Mouse (Mus musculus) adipocyte (in vitro differentiated cells): ENCODE measurements around the gene Tbl3.

Source experiments
- DNase-seq: peaks from one replicate; pipeline ENCODE4 v3.0.0-alpha.2; 2016; ENCODE audit warnings: low spot score

Tbl3 gene

GRCm38 (mm10) chr17:24706982-24707800 lies at the start of gene Tbl3:
Gene Tbl3 (minus strand): TSS chr17:24707660.
- peak; percentile 96 for DNase-seq

GRCm38 (mm10) chr17:24752415-24753394 lies 45.2 kb upstream of the Tbl3 start, which contains the start of gene Hs3st6:
Gene Hs3st6 (plus strand): TSS chr17:24752988.
- no peak for DNase-seq

- no peak for DNase-seq
Measured at GRCm38 (mm10) chr17:24751528-24751927, 44.1 kb upstream of the Tbl3 start.

- no peak for DNase-seq
Measured at GRCm38 (mm10) chr17:24746986-24747385, 39.5 kb upstream of the Tbl3 start.

GRCm38 (mm10) chr17:24745526-24746497 lies 38.4 kb upstream of the Tbl3 start:
- DNase-seq: peak; percentile 95

- DNase-seq: peak; percentile 41
Measured at GRCm38 (mm10) chr17:24744381-24744780, 36.9 kb upstream of the Tbl3 start.

GRCm38 (mm10) chr17:24743896-24744295 lies 36.4 kb upstream of the Tbl3 start:
- peak; percentile 62 for DNase-seq

- DNase-seq: peak; percentile 84
Measured at GRCm38 (mm10) chr17:24742307-24742706, 34.8 kb upstream of the Tbl3 start.

DNA sequence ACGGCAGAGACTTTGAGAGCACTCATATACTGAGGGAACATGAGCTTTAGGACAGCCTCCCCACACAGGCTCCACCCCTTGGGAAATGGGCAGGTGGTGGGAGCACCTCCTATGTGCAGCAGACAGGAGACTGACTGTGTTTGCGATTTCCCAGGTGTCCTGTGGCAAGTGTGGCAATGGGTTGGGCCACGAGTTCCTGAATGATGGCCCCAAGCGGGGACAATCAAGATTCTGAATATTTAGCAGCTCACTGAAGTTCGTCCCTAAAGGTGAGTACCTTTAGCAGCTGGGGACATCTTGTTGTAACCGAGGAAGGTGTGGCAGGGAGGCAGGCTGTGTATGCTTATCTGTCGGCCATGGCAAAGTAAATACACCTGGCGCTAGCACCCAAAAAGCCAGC lies 32.5 kb upstream of the Tbl3 start:
- DNase-seq: no peak

- DNase-seq: no peak
Measured at GRCm38 (mm10) chr17:24738238-24738637, 30.8 kb upstream of the Tbl3 start.

DNA sequence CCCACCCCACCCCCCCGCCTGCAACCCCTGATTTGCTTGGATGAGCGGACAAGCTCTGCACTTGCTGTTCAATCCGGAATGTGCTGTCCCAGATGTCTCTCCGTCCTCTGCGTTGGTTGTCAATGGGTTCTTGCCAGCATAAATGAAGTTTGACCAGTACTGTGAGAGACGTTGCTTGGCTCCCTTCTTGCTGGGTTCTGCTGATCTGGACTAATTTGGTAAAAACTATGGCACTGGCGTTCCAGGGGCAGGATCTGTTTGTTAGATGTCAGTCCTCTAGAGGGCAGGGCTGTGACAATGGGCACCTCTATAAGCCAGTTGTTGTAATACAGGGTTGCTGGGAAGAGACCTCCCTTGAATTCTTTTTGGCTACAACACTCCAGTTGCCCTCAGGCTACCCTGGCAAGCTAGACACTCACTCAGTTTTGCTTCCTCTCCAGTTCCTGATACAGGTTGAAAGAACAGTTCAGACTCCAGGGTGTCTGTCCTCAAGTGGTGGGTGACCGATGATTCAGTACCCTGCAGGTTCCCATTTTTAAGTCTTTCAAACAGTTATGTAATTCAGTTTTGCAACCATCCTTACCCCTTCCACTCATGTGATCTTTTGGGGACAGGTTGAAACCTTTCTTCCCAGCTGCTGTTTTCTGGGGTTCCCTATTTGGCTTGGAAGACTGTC lies 29.8 kb upstream of the Tbl3 start:
- peak; percentile 36 for DNase-seq

GRCm38 (mm10) chr17:24736330-24737051 lies 29.0 kb upstream of the Tbl3 start, which contains the start of gene Msrb1:
Gene Msrb1 (plus strand): TSS chr17:24736642.
- DNase-seq: peak; percentile 100

GRCm38 (mm10) chr17:24735446-24735845 lies 28.0 kb upstream of the Tbl3 start:
- DNase-seq: no peak

GRCm38 (mm10) chr17:24734513-24734912 lies 27.1 kb upstream of the Tbl3 start:
- no peak for DNase-seq

DNA sequence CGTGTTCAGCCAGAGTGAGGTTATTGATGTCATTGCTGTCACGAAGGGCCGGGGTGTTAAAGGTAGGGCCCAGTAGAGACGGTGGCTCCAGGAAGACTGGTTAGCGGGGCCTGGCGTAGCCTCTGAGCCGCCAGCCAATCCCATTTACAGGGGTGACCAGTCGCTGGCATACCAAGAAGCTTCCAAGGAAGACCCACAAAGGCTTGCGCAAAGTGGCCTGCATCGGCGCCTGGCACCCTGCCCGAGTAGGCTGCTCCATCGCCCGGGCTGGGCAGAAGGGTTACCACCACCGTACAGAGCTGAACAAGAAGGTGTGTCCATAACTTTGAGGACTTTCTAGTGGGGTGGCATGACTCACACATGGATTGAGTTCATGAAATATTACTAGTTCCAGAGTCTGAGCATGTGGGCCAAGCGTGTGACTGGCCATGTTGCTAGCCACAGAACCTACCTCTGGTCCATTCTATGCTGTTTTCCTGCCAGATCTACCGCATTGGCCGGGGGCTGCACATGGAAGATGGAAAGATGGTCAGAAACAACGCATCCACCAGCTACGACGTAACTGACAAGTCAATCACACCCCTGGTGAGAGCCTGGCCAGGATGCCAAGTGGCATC lies 26.1 kb upstream of the Tbl3 start:
- no peak for DNase-seq

DNA sequence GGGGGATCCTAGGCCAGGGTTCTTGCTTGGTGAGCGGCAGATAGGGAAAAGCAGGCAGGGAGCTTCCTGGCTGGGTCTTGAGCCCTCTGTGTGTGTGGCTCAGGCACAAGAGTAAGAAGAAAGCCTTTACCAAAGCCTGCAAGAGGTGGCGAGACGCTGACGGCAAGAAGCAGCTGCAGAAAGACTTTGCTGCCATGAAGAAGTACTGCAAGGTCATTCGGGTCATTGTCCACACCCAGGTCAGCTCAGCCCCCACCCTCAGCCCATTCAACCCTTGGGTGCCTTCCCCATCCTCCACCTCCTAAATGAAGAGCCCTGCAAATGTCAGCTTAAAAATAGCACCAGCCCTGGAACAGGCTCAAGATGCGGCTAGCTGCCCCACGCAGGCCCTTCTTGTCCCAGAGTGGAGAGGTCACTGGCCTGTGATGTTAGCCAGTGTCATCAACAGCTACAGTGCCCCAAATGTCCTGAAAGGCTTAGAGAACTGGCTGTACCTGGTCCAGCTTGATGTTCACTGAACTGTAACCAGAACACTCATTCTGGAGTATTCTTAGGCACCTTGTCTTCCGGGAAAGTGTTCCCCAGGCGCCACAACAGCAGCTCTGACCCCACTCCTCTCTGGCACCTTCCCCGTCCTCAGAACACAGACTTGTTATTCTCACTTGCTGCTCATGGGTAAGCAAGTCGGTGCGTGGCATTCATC lies 24.9 kb upstream of the Tbl3 start:
- DNase-seq: no peak

- DNase-seq: no peak
Measured at GRCm38 (mm10) chr17:24730787-24731186, 23.3 kb upstream of the Tbl3 start.

DNA sequence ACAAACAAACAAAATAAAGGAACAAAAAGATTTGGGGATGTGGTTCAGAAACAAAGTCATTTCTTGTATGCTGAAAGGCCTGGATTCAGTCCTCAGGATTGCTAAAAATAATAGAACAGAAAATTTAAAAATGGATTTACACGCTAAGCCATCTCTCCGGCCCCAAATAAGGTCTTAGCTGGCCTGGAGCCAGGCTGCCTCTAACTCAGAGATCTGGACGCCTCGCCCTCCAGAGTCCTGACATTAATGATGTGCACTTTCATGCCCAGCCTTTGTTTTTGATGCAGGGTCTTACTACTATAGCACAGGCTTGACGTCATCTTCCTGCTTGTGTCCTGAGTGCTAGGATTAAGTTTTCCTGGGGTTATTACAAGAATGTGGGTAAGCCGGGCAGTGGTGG lies 21.6 kb upstream of the Tbl3 start:
- no peak for DNase-seq

DNA sequence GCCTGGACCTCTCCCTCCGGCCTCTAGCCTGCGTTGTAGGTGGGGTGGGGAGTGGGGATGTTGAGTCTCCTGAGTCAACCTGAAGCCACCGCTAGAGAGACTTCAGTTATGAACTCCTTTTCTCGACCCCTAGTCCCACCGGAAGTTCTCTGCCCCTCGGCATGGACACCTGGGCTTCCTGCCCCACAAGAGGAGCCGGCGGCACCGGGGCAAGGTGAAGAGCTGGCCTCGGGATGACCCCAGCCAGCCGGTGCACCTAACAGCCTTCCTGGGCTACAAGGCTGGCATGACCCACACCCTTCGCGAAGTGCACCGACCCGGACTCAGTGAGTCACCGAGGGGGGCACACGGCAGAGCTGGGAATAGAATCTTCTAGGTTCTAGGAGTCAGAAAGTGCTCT lies 20.7 kb upstream of the Tbl3 start:
- DNase-seq: no peak
